ENCODE assay signal across 10 mouse cellular contexts in the genomic region with DNA sequence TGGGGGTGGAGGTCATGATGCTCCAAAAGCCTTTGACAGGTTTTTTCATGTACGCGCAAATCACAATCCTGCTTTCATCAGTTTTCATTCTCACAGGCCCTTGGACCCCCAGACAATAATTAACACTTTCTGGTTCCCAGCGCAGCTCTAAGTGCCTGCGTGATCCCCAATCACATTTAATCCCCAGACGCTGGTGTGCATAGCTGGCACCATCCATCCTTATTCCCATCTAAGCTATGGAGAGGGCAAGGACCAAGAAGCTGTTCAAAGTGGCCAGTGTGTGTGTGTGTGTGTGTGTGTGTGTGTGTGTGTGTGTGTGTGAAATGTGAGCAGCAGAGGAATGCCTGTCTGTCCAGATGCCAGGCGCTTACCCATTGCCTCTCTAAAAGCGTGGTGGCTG.
DNase-seq lines count a peak whose midpoint lies in the region; ATAC-seq and TF ChIP-seq lines count a peak whose summit lies in the region.
"Had no signal": no experiment of that assay in that cellular context is flagged by ENCODE, and none has a peak within 500 bp of the region (broad histone marks: within the 10 kb centered on the region; RNA-seq: fewer than 3 reads in every experiment).

No protein-coding gene starts in this region.

- H3K9me3 ChIP-seq in forebrain, embryonic 16.5 days (ENCODE audit: control insufficient read depth, low read length): no peaks in the 10 kb centered on the region
- H3K9me3 ChIP-seq in midbrain, embryonic 11.5 days (ENCODE audit: control insufficient read depth, low read length): no peaks in the 10 kb centered on the region
- H3K9me3 ChIP-seq in intestine, postnatal 0 days (ENCODE audit: control insufficient read depth): no peaks in the 10 kb centered on the region
- H3K9me3 ChIP-seq: liver, embryonic 15.5 days had no signal

- no peaks in the 10 kb centered on the region for H3K27me3 ChIP-seq in forebrain, embryonic 16.5 days (replicated peaks; ENCODE audit: control insufficient read depth, insufficient read depth, low read length)
- peaks cover 63% of the 10 kb centered on the region for H3K27me3 ChIP-seq in midbrain, embryonic 11.5 days (ENCODE audit: control insufficient read depth, insufficient read depth, low read length)
- peaks cover 94% of the 10 kb centered on the region for H3K27me3 ChIP-seq in intestine, postnatal 0 days (replicated peaks; ENCODE audit: control insufficient read depth, insufficient read depth, low read length)

- peak overlapping the region; percentile 72 for H3K4me3 ChIP-seq in left cerebral cortex, adult 2 months
- H3K4me3 ChIP-seq in forebrain, embryonic 16.5 days (replicated peaks; ENCODE audit: low read length): peak overlapping the region; percentile 71
- H3K4me3 ChIP-seq in midbrain, embryonic 11.5 days (ENCODE audit: low read depth, low read length): peak overlapping the region; percentile 41; the same call in 1 of the 2 replicates
- H3K4me3 ChIP-seq in olfactory bulb, adult 2 months (ENCODE audit: insufficient read depth, low read depth, low read length): no peak overlapping the region; the same call in 1 of the 2 replicates
- no peak overlapping the region for H3K4me3 ChIP-seq in intestine, postnatal 0 days (ENCODE audit: low read depth, low read length)
- H3K4me3 ChIP-seq: erythroblast, embryonic 14.5 days had no signal

- H3K27ac ChIP-seq in left cerebral cortex, adult 2 months: peak overlapping the region; percentile 94
- peak overlapping the region; percentile 100 for H3K27ac ChIP-seq in forebrain, embryonic 16.5 days (ENCODE audit: low read length)
- H3K27ac ChIP-seq in midbrain, embryonic 11.5 days (ENCODE audit: low read depth, low read length): peak overlapping the region; percentile 94
- peak overlapping the region; percentile 80 for H3K27ac ChIP-seq in olfactory bulb, adult 2 months (ENCODE audit: insufficient read depth, low read depth, low read length)
- H3K27ac ChIP-seq in intestine, postnatal 0 days (ENCODE audit: low read depth, low read length): no peak overlapping the region
- H3K27ac ChIP-seq: liver, embryonic 15.5 days had no signal

- TF ChIP-seq CTCF in left cerebral cortex, adult 2 months (IDR thresholded peaks at IDR 0.05): no peak
- TF ChIP-seq CTCF in olfactory bulb, adult 2 months (IDR thresholded peaks at IDR 0.05; ENCODE audit: insufficient read depth, low read depth, low read length): no peak
- TF ChIP-seq CTCF in intestine, postnatal 0 days (IDR thresholded peaks at IDR 0.05; ENCODE audit: low read depth): no peak

- H3K4me1 ChIP-seq in forebrain, embryonic 16.5 days (replicated peaks; ENCODE audit: control insufficient read depth, insufficient read depth, low read length): peaks cover 82% of the 10 kb centered on the region
- H3K4me1 ChIP-seq in midbrain, embryonic 11.5 days (ENCODE audit: control insufficient read depth, insufficient read depth, low read length): peaks cover 57% of the 10 kb centered on the region
- peaks cover 38% of the 10 kb centered on the region for H3K4me1 ChIP-seq in olfactory bulb, adult 2 months (ENCODE audit: control insufficient read depth, insufficient read depth, low read length)
- H3K4me1 ChIP-seq in intestine, postnatal 0 days (replicated peaks; ENCODE audit: control insufficient read depth, insufficient read depth, low read length): no peaks in the 10 kb centered on the region

- DNase-seq in left cerebral cortex, adult 2 months (ENCODE audit: extremely low spot score in 1 of 2, low spot score in 2 of 2): no peak
- no peak for DNase-seq in left cerebral cortex, adult 11 months (ENCODE audit: low spot score)
- peak; percentile 92 for DNase-seq in midbrain, embryonic 11.5 days (ENCODE audit: low spot score, missing footprints)
- no peak for DNase-seq in lung, postnatal 14 days

- peak; percentile 26 for ATAC-seq in forebrain, embryonic 16.5 days
- peak; percentile 25 for ATAC-seq in midbrain, embryonic 11.5 days (ENCODE audit: low FRiP score)
- no peak for ATAC-seq in intestine, postnatal 0 days
- ATAC-seq in monocyte, adult 5-6 weeks (replicated peaks; ENCODE audit: insufficient number of reproducible peaks, low FRiP score, low TSS enrichment, poor library complexity, severe bottlenecking): no peak

- peak overlapping the region; percentile 97 for H3K9ac ChIP-seq in forebrain, embryonic 16.5 days (replicated peaks; ENCODE audit: low read depth, low read length)
- H3K9ac ChIP-seq in midbrain, embryonic 11.5 days (ENCODE audit: low read length): peak overlapping the region; percentile 73
- H3K9ac ChIP-seq in intestine, postnatal 0 days (ENCODE audit: low read depth, low read length): no peak overlapping the region
- H3K9ac ChIP-seq: liver, embryonic 15.5 days had no signal

- no peak for TF ChIP-seq POLR2A in olfactory bulb, adult 2 months (IDR thresholded peaks at IDR 0.05; ENCODE audit: insufficient read depth, low read depth, low read length)

- WGBS in forebrain, embryonic 16.5 days: 1% methylated on average over 7 of the region's 7 CpGs
- WGBS in midbrain, embryonic 11.5 days: 5% methylated on average over 7 of the region's 7 CpGs
- WGBS in olfactory bulb, adult 2 months: 17% methylated on average over 7 of the region's 7 CpGs
- WGBS in intestine, postnatal 0 days: 15% methylated on average over 7 of the region's 7 CpGs

- intact Hi-C loops in left cerebral cortex, adult 2 months (cut with DNase I): no loop called here

- H3K36me3 ChIP-seq in forebrain, embryonic 16.5 days (ENCODE audit: control insufficient read depth, insufficient read depth): 0 out of 2 replicates have a peak, but pooled peaks cover 3% of the 10 kb centered on the region
- no peaks in the 10 kb centered on the region; the same call in 1 of the 2 replicates for H3K36me3 ChIP-seq in midbrain, embryonic 11.5 days (ENCODE audit: control insufficient read depth, insufficient read depth, low read length)
- H3K36me3 ChIP-seq in intestine, postnatal 0 days (ENCODE audit: control insufficient read depth, insufficient read depth): no peaks in the 10 kb centered on the region
- H3K36me3 ChIP-seq: liver, embryonic 15.5 days had no signal

- H3K4me2 ChIP-seq in forebrain, embryonic 16.5 days (ENCODE audit: low read length): peak overlapping the region; percentile 84
- peak overlapping the region; percentile 74 for H3K4me2 ChIP-seq in midbrain, embryonic 11.5 days
- H3K4me2 ChIP-seq in intestine, postnatal 0 days (replicated peaks; ENCODE audit: low read depth): no peak overlapping the region

Comparison
In these comparisons a context has a peak if more than half of its experiments do, and no peak if none do; other contexts are left out.
1. H3K4me3 ChIP-seq: peak in left cerebral cortex, adult 2 months (single experiment), forebrain, embryonic 16.5 days (single experiment) and midbrain, embryonic 11.5 days (single experiment); none in olfactory bulb, adult 2 months (single experiment) and intestine, postnatal 0 days (single experiment).
2. ATAC-seq: peak in forebrain, embryonic 16.5 days (single experiment) and midbrain, embryonic 11.5 days (single experiment); none in intestine, postnatal 0 days (single experiment) and monocyte, adult 5-6 weeks (single experiment).